Mouse (Mus musculus) CH12.LX (cell line): ENCODE results near the gene Map2k1. TPM values are rescaled to one million over a fixed set of nuclear protein-coding genes. Genes with fewer than 3 reads are reported as not detected.

ENCODE experiments used
- DNase-seq: peaks from one replicate; pipeline ENCODE4 v3.0.0-alpha.2; 2013; ENCODE audit errors: extremely low read depth
- H3K27ac ChIP-seq: 2 replicates; pipeline ENCODE4 v1.5.1; 2012; ENCODE audit warnings: low read depth, mild to moderate bottlenecking, control low read depth, moderate library complexity; ENCODE audit not compliant: insufficient read depth
- H3K27me3 ChIP-seq: replicated peaks from 2 replicates; pipeline ENCODE3; 2012; ENCODE audit warnings: inconsistent platforms
- H3K36me3 ChIP-seq, 2 experiments: replicated peaks in 1 of 2; 2 replicates each; pipeline versions ENCODE3 to v1.6.1; 2012; ENCODE audit warnings: inconsistent platforms in 1 of 2, low read length in 1 of 2, mild to moderate bottlenecking in 1 of 2, mixed read lengths in 1 of 2, moderate library complexity in 1 of 2; ENCODE audit not compliant: control insufficient read depth in 1 of 2, insufficient read depth in 1 of 2
- H3K4me1 ChIP-seq, 2 experiments: 2 replicates each; pipeline ENCODE4 v1.6.1; 2012; ENCODE audit warnings: inconsistent platforms in 1 of 2, moderate library complexity in 1 of 2; ENCODE audit not compliant: insufficient read depth in 2 of 2, control insufficient read depth in 1 of 2
- H3K4me2 ChIP-seq: 2 replicates; pipeline ENCODE4 v1.6.1; 2012; ENCODE audit warnings: low read depth, mild to moderate bottlenecking, control low read depth; ENCODE audit not compliant: poor library complexity, insufficient read depth, severe bottlenecking
- H3K4me3 ChIP-seq, 3 experiments: fragments of 150-350 bp in 1 of 3; sonication (generic) in 1 of 3; replicated peaks in 1 of 3; 2 replicates each; pipeline versions ENCODE3 to v1.5.1; 2011 to 2012; ENCODE audit warnings: low read depth in 2 of 3, low read length in 2 of 3, mild to moderate bottlenecking in 2 of 3, moderate library complexity in 2 of 3, control low read depth in 1 of 3, improper control_type of control experiment in 1 of 3, inconsistent platforms in 1 of 3, mixed read lengths in 1 of 3; ENCODE audit not compliant: poor library complexity in 1 of 3
- H3K79me2 ChIP-seq: replicated peaks from 2 replicates; pipeline ENCODE4 v1.6.1; 2012; ENCODE audit warnings: mild to moderate bottlenecking, moderate library complexity; ENCODE audit not compliant: control insufficient read depth, poor library complexity, insufficient read depth, severe bottlenecking; ENCODE audit errors: extremely low read depth
- H3K9ac ChIP-seq: 2 replicates; pipeline ENCODE4 v1.6.1; 2012; ENCODE audit warnings: low read depth, mild to moderate bottlenecking, control low read depth, moderate library complexity; ENCODE audit not compliant: insufficient read depth
- H3K9me3 ChIP-seq: replicated peaks from 2 replicates; pipeline ENCODE3; 2012; ENCODE audit warnings: low read length, inconsistent platforms, mixed read lengths
- BHLHE40 ChIP-seq: IDR thresholded peaks from 2 replicates; pipeline ENCODE4 v1.6.1; 2011; ENCODE audit warnings: mild to moderate bottlenecking, low read depth, low read length, improper control_type of control experiment
- CHD2 ChIP-seq: IDR thresholded peaks from 2 replicates; pipeline ENCODE4 v1.6.1; 2011; ENCODE audit warnings: low read length, improper control_type of control experiment
- E2F4 ChIP-seq: IDR thresholded peaks from 2 replicates; pipeline ENCODE4 v1.6.1; 2011; ENCODE audit warnings: low read depth, low read length, improper control_type of control experiment; ENCODE audit not compliant: insufficient replicate concordance
- ELF1 ChIP-seq: IDR thresholded peaks from 2 replicates; pipeline ENCODE4 v1.6.1; 2014; ENCODE audit warnings: low read depth, mild to moderate bottlenecking, inconsistent platforms, low read length, improper control_type of control experiment
- ETS1 ChIP-seq: conservative IDR thresholded peaks from 2 replicates; pipeline ENCODE4 v1.6.1; 2012; ENCODE audit warnings: low read depth, mild to moderate bottlenecking, inconsistent platforms, low read length, improper control_type of control experiment, moderate library complexity
- GABPA ChIP-seq: IDR thresholded peaks from 2 replicates; pipeline ENCODE4 v1.6.1; 2012; ENCODE audit warnings: low read depth, low read length, improper control_type of control experiment, inconsistent platforms; ENCODE audit not compliant: insufficient replicate concordance
- HCFC1 ChIP-seq: IDR thresholded peaks from 2 replicates; pipeline ENCODE4 v1.6.1; 2012; ENCODE audit warnings: low read depth, mild to moderate bottlenecking, inconsistent platforms, low read length, improper control_type of control experiment
- IRF4 ChIP-seq: IDR thresholded peaks from 2 replicates; pipeline ENCODE4 v1.6.1; 2014; ENCODE audit warnings: low read depth, mild to moderate bottlenecking, inconsistent platforms, low read length, improper control_type of control experiment
- KAT2A ChIP-seq: IDR thresholded peaks from 2 replicates; pipeline ENCODE4 v1.6.1; 2012; ENCODE audit warnings: low read length, improper control_type of control experiment, inconsistent platforms; ENCODE audit not compliant: insufficient replicate concordance
- MAX ChIP-seq: IDR thresholded peaks from 2 replicates; pipeline ENCODE4 v1.6.1; 2011; ENCODE audit warnings: low read length, improper control_type of control experiment
- MAZ ChIP-seq: IDR thresholded peaks from 2 replicates; pipeline ENCODE4 v1.6.1; 2012; ENCODE audit warnings: low read depth, mild to moderate bottlenecking, inconsistent platforms, low read length, improper control_type of control experiment, moderate library complexity
- MXI1 ChIP-seq: IDR thresholded peaks from 2 replicates; pipeline ENCODE4 v1.6.1; 2011; ENCODE audit warnings: mild to moderate bottlenecking, low read depth, low read length, improper control_type of control experiment
- MYC ChIP-seq: IDR thresholded peaks from 2 replicates; pipeline ENCODE4 v1.6.1; 2011; ENCODE audit warnings: low read depth, mild to moderate bottlenecking, improper control_type of control experiment, low read length
- NELFE ChIP-seq: IDR thresholded peaks from 2 replicates; pipeline ENCODE4 v1.6.1; 2011; ENCODE audit warnings: low read depth, low read length, improper control_type of control experiment
- NRF1 ChIP-seq: IDR thresholded peaks from 2 replicates; pipeline ENCODE4 v1.6.1; 2014; ENCODE audit warnings: low read depth, mild to moderate bottlenecking, inconsistent platforms, low read length, improper control_type of control experiment, moderate library complexity
- POLR2A ChIP-seq: IDR thresholded peaks from 2 replicates; pipeline ENCODE4 v1.6.1; 2011; ENCODE audit warnings: low read depth, mild to moderate bottlenecking, improper control_type of control experiment, low read length
- POLR2AphosphoS2 ChIP-seq: IDR thresholded peaks from 2 replicates; pipeline ENCODE4 v1.6.1; 2011; ENCODE audit warnings: low read depth, low read length, improper control_type of control experiment
- RCOR1 ChIP-seq: conservative IDR thresholded peaks from 2 replicates; pipeline ENCODE4 v1.6.1; 2012; ENCODE audit warnings: low read depth, mild to moderate bottlenecking, inconsistent platforms, low read length, improper control_type of control experiment
- SIN3A ChIP-seq: IDR thresholded peaks from 2 replicates; pipeline ENCODE4 v1.6.1; 2012; ENCODE audit warnings: low read length, improper control_type of control experiment, inconsistent platforms
- TBP ChIP-seq: conservative IDR thresholded peaks from 2 replicates; pipeline ENCODE4 v1.6.1; 2011; ENCODE audit warnings: low read depth, low read length, improper control_type of control experiment
- TCF12 ChIP-seq: IDR thresholded peaks from 2 replicates; pipeline ENCODE4 v1.6.1; 2014; ENCODE audit warnings: low read depth, mild to moderate bottlenecking, inconsistent platforms, low read length, improper control_type of control experiment
- UBTF ChIP-seq: IDR thresholded peaks from 2 replicates; pipeline ENCODE4 v1.6.1; 2012; ENCODE audit warnings: low read depth, mild to moderate bottlenecking, inconsistent platforms, low read length, improper control_type of control experiment, moderate library complexity
- USF1 ChIP-seq: IDR thresholded peaks from 2 replicates; pipeline ENCODE4 v1.6.1; 2014; ENCODE audit warnings: low read depth, mild to moderate bottlenecking, inconsistent platforms, low read length, improper control_type of control experiment
- ZC3H11A ChIP-seq: IDR thresholded peaks from 2 replicates; pipeline ENCODE4 v1.6.1; 2012; ENCODE audit warnings: low read depth, mild to moderate bottlenecking, inconsistent platforms, low read length, improper control_type of control experiment
- ZMIZ1 ChIP-seq: IDR thresholded peaks from 2 replicates; pipeline ENCODE4 v1.6.1; 2012; ENCODE audit warnings: low read depth, mild to moderate bottlenecking, inconsistent platforms, low read length, improper control_type of control experiment
- dilution Hi-C: fragments of 300-500 bp; cut with MboI; formaldehyde crosslinking; loops from 2 replicates; pipeline ENCODE4 v1.14.3; 2020; ENCODE audit warnings: low sequenced_read_pairs; ENCODE audit not compliant: extremely low pct_unique_long_range_greater_than_20kb, extremely low pct_ligation_motif_present
- in situ Hi-C: fragments of 300-500 bp; cut with MboI; formaldehyde crosslinking; loops from 3 replicates; pipeline ENCODE4 v1.14.3; 2019; ENCODE audit warnings: low sequenced_read_pairs, low pct_ligation_motif_present, low pct_unique_long_range_greater_than_20kb, mixed read lengths
- polyA plus RNA-seq: library from polyadenylated mRNA; unstranded; fragments of >175 nt; gene quantifications from 2 replicates; pipeline ENCODE4 v1.2.1, GENCODE M21; 2012; ENCODE audit warnings: low read depth; ENCODE audit not compliant: insufficient read length
- total RNA-seq, 2 experiments: library from RNA; depleted of rRNA; stranded (reverse); fragments of 300-350 nt in 1 of 2; fragments of >200 nt in 1 of 2; gene quantifications; 2 replicates each; pipeline ENCODE4 v1.2.3; 2012 to 2014

The Map2k1 gene
- total and polyA plus RNA-seq, 3 experiments, result 56.3 to 122 (median 74.0) TPM

DNA sequence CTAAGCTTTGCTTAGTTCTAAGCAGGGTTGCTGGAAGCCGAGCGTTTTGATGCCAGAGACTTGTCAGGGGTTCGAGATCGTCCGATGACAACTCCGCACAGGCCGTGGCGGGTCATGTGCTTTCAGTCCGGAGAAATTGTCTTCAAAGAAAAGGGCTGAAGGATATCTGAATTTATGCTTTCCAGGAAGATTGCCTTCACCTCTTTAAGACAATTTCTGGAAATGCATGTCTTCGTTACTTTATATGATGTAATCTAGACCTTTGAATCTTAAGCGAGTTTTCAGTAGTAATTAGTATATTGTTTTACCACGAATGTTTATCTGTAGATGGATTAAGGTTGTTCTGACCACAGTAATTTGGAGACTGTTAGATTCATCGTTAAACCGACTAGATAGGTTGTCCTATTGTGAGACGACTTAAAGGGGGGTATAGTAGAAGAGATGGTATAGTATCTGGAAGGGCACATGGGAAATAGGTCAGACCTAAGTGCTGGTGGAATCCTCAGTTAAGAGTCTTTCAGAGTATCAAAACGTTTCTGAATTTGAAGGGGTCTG lies 79.7 kb downstream of the Map2k1 start:
- Histone ChIP-seq H3K4me1 (peaks cover 0 to 38% of the 10 kb centered on the region in 2 experiments; a peak in 2 of 4 replicates), H3K9ac (peak overlapping the region; percentile 93), H3K79me2 (peaks cover 75% of the 10 kb centered on the region), H3K27ac (no peak overlapping the region; the same call in 1 of the 2 replicates), H3K9me3 (no peaks in the 10 kb centered on the region), H3K36me3 (peaks cover 36 to 51% of the 10 kb centered on the region in 2 experiments), H3K27me3 (no peaks in the 10 kb centered on the region), H3K4me3 (peak overlapping the region; percentile 84 to 96 (median 91)), H3K4me2 (peak overlapping the region; percentile 55)
- in situ Hi-C loops, result no loop called here
- TF ChIP-seq MXI1 (peak; percentile 2; the same call in 1 of the 2 replicates), BHLHE40 (no peak)
- no peak for DNase-seq
- dilution Hi-C loops, result no loop called here

DNA sequence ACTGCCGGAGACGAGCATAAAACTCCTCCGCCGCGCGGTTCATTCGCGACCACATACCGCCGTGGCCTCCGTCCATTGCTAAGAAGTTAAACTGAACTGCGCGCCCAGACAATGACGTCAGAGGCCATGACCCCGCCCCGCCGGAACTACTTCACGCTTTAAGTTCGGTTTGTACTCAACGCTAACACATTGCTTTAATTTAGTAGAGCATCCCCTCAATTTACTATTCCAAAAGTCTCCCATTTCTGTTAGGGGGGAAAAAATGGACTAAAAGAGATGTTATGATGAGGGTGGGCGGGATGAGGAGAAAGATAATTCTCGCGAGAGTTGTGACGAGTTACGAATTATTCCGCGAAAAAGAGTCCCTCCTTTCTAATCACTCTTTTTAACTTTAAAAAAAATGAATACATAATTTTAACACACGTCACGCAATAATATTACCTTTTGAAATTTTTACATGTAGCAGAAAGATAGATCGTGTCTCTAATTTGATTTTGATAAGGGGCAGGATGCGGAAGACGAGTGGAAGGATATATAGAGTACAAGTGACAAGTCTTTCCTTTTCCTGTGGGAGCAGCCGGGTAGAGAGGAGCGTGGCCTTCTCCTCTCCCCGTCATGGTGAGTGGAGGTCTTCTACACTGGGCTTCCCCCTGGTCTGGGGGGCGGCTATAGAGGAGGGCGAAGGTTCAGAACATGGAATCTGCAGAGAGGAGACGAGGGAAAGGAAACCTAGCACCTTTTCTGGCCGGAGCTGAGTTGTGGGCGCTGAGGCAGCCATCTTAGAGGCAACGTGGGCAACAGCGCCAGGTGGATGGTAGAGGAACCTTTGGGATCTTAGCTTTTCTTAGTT lies 80.4 kb downstream of the Map2k1 start, which contains the start of the genes Zwilch and Rpl4:
Gene Zwilch, minus strand, starts transcription at position 289 of the 850 bp plus-strand sequence.
Gene Rpl4, plus strand, starts transcription at position 560 of the 850 bp plus-strand sequence.
- peak within 1 kb of the TSS; percentile 98 for H3K4me2 ChIP-seq
- peak within 1 kb of the TSS; percentile 76 for H3K27ac ChIP-seq
- TF ChIP-seq BHLHE40 (no peak), TCF12 (peak; percentile 95), RCOR1 (0 out of 2 replicates have a peak, but pooled peaks have one; percentile 19), MAX (peak; percentile 91), ELF1 (peak; percentile 85), MYC (peak; percentile 97), E2F4 (peak; percentile 93), NELFE (peak; percentile 98), ZC3H11A (no peak), MAZ (peak; percentile 22; the same call in 1 of the 2 replicates), NRF1 (peak; percentile 33; the same call in 1 of the 2 replicates), KAT2A (peak; percentile 99), HCFC1 (peak; percentile 87), MXI1 (peak; percentile 87), ETS1 (no peak), SIN3A (peak; percentile 96), USF1 (no peak), IRF4 (0 out of 2 replicates have a peak, but pooled peaks have one; percentile 51), POLR2A (peak; percentile 88), UBTF (0 out of 2 replicates have a peak, but pooled peaks have one; percentile 48), ZMIZ1 (peak; percentile 76), CHD2 (peak; percentile 99), GABPA (no peak), TBP (peak; percentile 99), POLR2AphosphoS2 (peak; percentile 96)
- TF ChIP-seq, all 38 proteins: peak for 20
- Histone ChIP-seq H3K79me2 (peaks cover 75% of the 10 kb centered on the region), H3K9me3 (no peaks in the 10 kb centered on the region), H3K9ac (peak within 1 kb of the TSS; percentile 93), H3K27me3 (no peaks in the 10 kb centered on the region), H3K4me3 (peak within 1 kb of the TSS; percentile 91 to 96 (median 92)), H3K36me3 (peaks cover 32 to 54% of the 10 kb centered on the region in 2 experiments), H3K4me1 (peaks cover 0 to 36% of the 10 kb centered on the region in 2 experiments; a peak in 2 of 4 replicates)
- peak; percentile 82 for DNase-seq
- in situ Hi-C loops (no loop called here), dilution Hi-C loops (no loop called here)
